Mouse (Mus musculus): ENCODE results near the gene Surf1. TPM values are rescaled to one million over a fixed set of nuclear protein-coding genes. Genes with fewer than 3 reads are reported as not detected.

Gene Surf1
- polyA plus RNA-seq, 2 experiments = 51.2 to 69.1 TPM

DNA sequence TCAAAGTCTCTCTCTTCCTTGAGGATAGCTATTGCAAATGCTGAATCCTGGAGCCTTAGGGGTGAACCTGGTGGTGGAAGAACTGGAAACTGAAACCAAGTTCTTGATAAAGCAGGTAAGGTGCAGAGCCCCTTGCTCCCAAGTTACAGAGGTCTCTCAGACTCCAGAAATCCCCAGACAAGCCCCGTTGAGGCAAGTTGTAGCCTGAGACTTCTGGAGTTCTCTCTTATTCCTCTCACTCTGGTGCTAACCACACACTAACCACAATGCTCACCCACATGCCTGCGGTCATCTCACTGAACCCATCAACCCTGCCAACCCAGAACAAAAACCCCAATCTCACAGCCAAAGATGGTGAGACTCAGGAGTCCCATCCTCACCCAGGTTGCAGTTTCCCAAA lies 19.0 kb upstream of the Surf1 start:
- no peak for DNase-seq (ENCODE audit: low spot score)
- WGBS = 94% methylated on average over 2 of the region's 2 CpGs

DNA sequence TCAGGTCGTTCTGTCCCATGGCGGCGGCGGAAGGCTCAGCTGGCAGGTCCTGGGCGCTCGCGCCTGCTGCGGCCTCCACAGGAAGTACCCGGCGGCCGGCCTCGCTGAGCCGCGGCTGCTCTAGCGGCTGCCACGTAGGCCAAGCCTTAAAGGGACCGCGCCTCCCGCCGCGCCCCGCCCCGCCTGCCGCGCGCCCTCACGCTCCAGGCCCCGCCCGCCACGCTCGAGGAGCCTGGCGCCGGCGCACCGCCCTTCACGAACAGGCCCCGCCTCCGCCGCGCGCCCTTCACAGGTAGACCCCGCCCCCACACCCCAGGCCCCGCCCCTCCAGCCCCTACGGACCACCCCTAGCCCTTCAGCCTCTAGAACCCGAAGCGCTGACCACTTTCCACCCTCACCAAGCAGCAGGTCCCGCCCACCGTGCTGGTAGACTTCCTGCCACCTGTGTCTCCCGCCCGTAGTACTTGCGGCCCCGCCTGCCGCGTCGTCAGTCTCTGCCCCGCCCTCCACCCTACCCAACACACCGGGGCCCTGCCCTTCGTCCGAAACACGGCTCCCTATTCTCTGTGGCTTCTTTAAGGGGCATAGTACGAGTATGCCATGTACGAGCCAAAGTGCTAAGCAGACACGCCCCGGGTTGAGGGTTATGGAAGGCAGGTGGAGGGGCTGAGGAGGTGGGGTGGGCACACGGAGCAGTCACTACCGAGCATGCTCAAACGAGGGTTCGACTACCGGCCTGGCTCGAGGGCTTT lies 17.1 kb upstream of the Surf1 start, which contains the start of the genes Surf4 and Stkld1:
TSS of gene Surf4 (minus strand) at position 625 of the 752 bp plus-strand sequence.
TSS of gene Stkld1 (plus strand) at position 744 of the 752 bp plus-strand sequence.
- DNase-seq (ENCODE audit: low spot score) (peak; percentile 95), ATAC-seq (ENCODE audit: low FRiP score, low read depth) (peak; percentile 96)
- H3K4me1 ChIP-seq (ENCODE audit: control insufficient read depth, insufficient read depth, low read length) = peaks cover 26% of the 10 kb centered on the region
- whole genome bisulfite sequencing = under 1% methylated on average over 50 of the region's 70 CpGs
- peak within 1 kb of the TSS; percentile 93 for H3K27ac ChIP-seq (replicated peaks; ENCODE audit: low read depth, low read length)
- H3K4me2 ChIP-seq (replicated peaks; ENCODE audit: low read depth, low read length, severe bottlenecking) = peak within 1 kb of the TSS; percentile 57
- no peaks in the 10 kb centered on the region for H3K27me3 ChIP-seq (ENCODE audit: control insufficient read depth, insufficient read depth, low read length)
- H3K36me3 ChIP-seq (ENCODE audit: control insufficient read depth, insufficient read depth, low read length) = peaks cover 34% of the 10 kb centered on the region
- peak within 1 kb of the TSS; percentile 93 for H3K4me3 ChIP-seq (replicated peaks; ENCODE audit: low read length)
- peak; percentile 95 for TF ChIP-seq POLR2A (IDR thresholded peaks at IDR 0.05; ENCODE audit: borderline replicate concordance, extremely low read depth, insufficient read depth, insufficient read length)
- H3K9ac ChIP-seq (ENCODE audit: low read depth, low read length, severe bottlenecking) = peak within 1 kb of the TSS; percentile 97
- H3K9me3 ChIP-seq (ENCODE audit: control insufficient read depth, low read length) = no peaks in the 10 kb centered on the region

More for the DNA sequence above, 19.0 kb upstream of the Surf1 start:
- peaks cover 20% of the 10 kb centered on the region for H3K4me1 ChIP-seq (ENCODE audit: control insufficient read depth, insufficient read depth, low read length)
- H3K9me3 ChIP-seq (ENCODE audit: control insufficient read depth, low read length) = no peaks in the 10 kb centered on the region
- no peaks in the 10 kb centered on the region for H3K27me3 ChIP-seq (ENCODE audit: control insufficient read depth, insufficient read depth, low read length)
- ATAC-seq (ENCODE audit: low FRiP score, low read depth) = no peak
- TF ChIP-seq POLR2A (IDR thresholded peaks at IDR 0.05; ENCODE audit: borderline replicate concordance, extremely low read depth, insufficient read depth, insufficient read length) = no peak
- H3K9ac ChIP-seq (ENCODE audit: low read depth, low read length, severe bottlenecking) = no peak overlapping the region
- no peak overlapping the region for H3K27ac ChIP-seq (replicated peaks; ENCODE audit: low read depth, low read length)
- no peak overlapping the region for H3K4me2 ChIP-seq (replicated peaks; ENCODE audit: low read depth, low read length, severe bottlenecking)
- H3K36me3 ChIP-seq (ENCODE audit: control insufficient read depth, insufficient read depth, low read length) = peaks cover 16% of the 10 kb centered on the region
- no peak overlapping the region for H3K4me3 ChIP-seq (replicated peaks; ENCODE audit: low read length)

DNA sequence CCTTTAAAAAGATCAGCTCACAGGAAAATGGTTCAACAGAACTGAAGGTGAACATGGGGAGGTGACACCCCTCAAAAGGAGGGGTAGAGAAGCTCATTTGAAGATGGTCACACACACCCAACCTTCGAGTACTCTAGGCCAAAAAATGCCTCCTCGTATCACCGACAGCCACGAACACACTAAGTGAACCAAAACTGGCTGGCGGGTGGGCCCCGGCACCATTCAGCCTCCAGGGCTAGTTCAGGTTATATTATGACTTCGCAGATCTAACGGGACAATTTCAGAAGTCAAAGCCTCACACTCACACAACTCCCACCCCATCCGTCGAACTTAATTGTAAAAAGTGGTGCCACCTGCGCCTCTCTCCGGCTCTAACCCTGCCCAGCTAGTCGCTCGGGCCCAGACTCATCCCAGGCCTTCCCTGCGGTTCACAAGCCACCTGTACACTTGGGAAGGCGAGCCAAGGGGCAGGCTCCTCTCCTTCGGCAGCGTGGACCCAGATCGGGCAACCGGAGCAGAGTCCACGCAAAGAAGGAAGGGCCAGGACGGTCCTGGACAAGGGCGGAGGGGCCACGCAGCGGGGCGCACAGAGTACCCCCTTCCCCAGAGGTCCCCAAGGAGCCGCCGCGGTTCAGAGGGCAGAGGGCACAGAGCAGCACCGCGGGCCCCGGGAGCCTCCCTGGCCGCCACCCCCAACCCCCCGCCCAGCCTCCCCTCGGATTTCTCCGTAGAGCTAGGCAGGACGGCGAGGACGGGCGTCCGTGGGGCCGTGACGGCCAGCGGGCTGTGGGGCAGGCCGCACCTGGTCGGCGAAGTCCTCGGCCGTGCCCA lies 16.4 kb upstream of the Surf1 start:
- TF ChIP-seq POLR2A (IDR thresholded peaks at IDR 0.05; ENCODE audit: borderline replicate concordance, extremely low read depth, insufficient read depth, insufficient read length) = no peak

DNA sequence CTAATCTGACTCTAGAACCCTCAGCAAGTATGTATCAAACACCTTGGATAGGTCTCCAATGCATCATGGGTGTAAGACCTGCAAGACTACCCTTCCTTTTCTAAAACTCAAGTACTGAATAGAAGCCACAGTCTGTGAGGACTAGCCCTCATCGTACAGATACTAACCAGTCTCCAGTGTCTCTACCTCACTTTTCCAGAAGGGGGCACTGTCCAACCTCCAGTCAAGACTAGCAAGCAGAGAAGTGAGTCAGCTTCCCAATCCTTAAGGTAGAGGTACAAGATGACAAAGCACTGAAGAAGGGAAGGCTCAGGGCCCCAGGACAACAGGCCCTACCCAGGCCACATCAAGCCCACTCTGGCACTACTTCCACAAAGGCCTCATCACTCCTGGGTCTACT lies 14.1 kb upstream of the Surf1 start:
- DNase-seq (ENCODE audit: low spot score) = peak; percentile 42
- H3K9me3 ChIP-seq (ENCODE audit: control insufficient read depth, low read length) = no peaks in the 10 kb centered on the region
- WGBS = 39% methylated on average over 1 of the region's 1 CpGs
- no peak overlapping the region for H3K4me2 ChIP-seq (replicated peaks; ENCODE audit: low read depth, low read length, severe bottlenecking)
- peaks cover 26% of the 10 kb centered on the region for H3K4me1 ChIP-seq (ENCODE audit: control insufficient read depth, insufficient read depth, low read length)
- H3K36me3 ChIP-seq (ENCODE audit: control insufficient read depth, insufficient read depth, low read length) = peaks cover 63% of the 10 kb centered on the region
- H3K27me3 ChIP-seq (ENCODE audit: control insufficient read depth, insufficient read depth, low read length) = no peaks in the 10 kb centered on the region
- no peak overlapping the region for H3K9ac ChIP-seq (ENCODE audit: low read depth, low read length, severe bottlenecking)
- TF ChIP-seq POLR2A (IDR thresholded peaks at IDR 0.05; ENCODE audit: borderline replicate concordance, extremely low read depth, insufficient read depth, insufficient read length) = no peak
- ATAC-seq (ENCODE audit: low FRiP score, low read depth) = no peak
- no peak overlapping the region for H3K4me3 ChIP-seq (replicated peaks; ENCODE audit: low read length)
- H3K27ac ChIP-seq (replicated peaks; ENCODE audit: low read depth, low read length) = no peak overlapping the region

More for the DNA sequence above, 16.4 kb upstream of the Surf1 start:
- H3K4me2 ChIP-seq (replicated peaks; ENCODE audit: low read depth, low read length, severe bottlenecking) = peak overlapping the region; percentile 57
- DNase-seq (ENCODE audit: low spot score) (no peak), ATAC-seq (ENCODE audit: low FRiP score, low read depth) (peak; percentile 44; the same call in 1 of the 2 replicates)
- H3K9ac ChIP-seq (ENCODE audit: low read depth, low read length, severe bottlenecking) = peak overlapping the region; percentile 97
- peak overlapping the region; percentile 93 for H3K4me3 ChIP-seq (replicated peaks; ENCODE audit: low read length)
- peaks cover 26% of the 10 kb centered on the region for H3K4me1 ChIP-seq (ENCODE audit: control insufficient read depth, insufficient read depth, low read length)
- H3K27me3 ChIP-seq (ENCODE audit: control insufficient read depth, insufficient read depth, low read length) = no peaks in the 10 kb centered on the region
- 2% methylated on average over 43 of the region's 49 CpGs for WGBS
- H3K36me3 ChIP-seq (ENCODE audit: control insufficient read depth, insufficient read depth, low read length) = peaks cover 42% of the 10 kb centered on the region
- H3K27ac ChIP-seq (replicated peaks; ENCODE audit: low read depth, low read length) = peak overlapping the region; percentile 93
- H3K9me3 ChIP-seq (ENCODE audit: control insufficient read depth, low read length) = no peaks in the 10 kb centered on the region
